Mouse (Mus musculus): ENCODE results near the gene Tmem107. TPM values are rescaled to one million over a fixed set of nuclear protein-coding genes. Genes with fewer than 3 reads are reported as not detected.
A peak's percentile ranks its signal among the peaks of the same experiment; 100 is the strongest.

Tmem107 gene
- polyA plus RNA-seq, 1 experiment from 2014 or later = 14.5 TPM

GRCm38 (mm10) chr11:69107676-69108075, 37.1 kb downstream of the Tmem107 start:
- H3K27ac ChIP-seq (ENCODE audit: low read depth, low read length) = no peak overlapping the region
- H3K27me3 ChIP-seq (replicated peaks; ENCODE audit: control insufficient read depth, insufficient read depth, low read length) = no peaks in the 10 kb centered on the region
- TF ChIP-seq CTCF (IDR thresholded peaks at IDR 0.05; ENCODE audit: low read depth) = no peak
- ATAC-seq = no peak
- 88% methylated on average over 11 of the region's 11 CpGs for WGBS
- peaks cover 69% of the 10 kb centered on the region for H3K36me3 ChIP-seq (ENCODE audit: control insufficient read depth, insufficient read depth)
- no peaks in the 10 kb centered on the region for H3K4me1 ChIP-seq (replicated peaks; ENCODE audit: control insufficient read depth, insufficient read depth, low read length)
- H3K9ac ChIP-seq (ENCODE audit: low read depth, low read length) = no peak overlapping the region
- no peak overlapping the region for H3K4me3 ChIP-seq (ENCODE audit: low read depth, low read length)
- no peak overlapping the region for H3K4me2 ChIP-seq (replicated peaks; ENCODE audit: low read depth)
- no peaks in the 10 kb centered on the region for H3K9me3 ChIP-seq (ENCODE audit: control insufficient read depth)

GRCm38 (mm10) chr11:69108223-69108622, 37.6 kb downstream of the Tmem107 start:
- no peaks in the 10 kb centered on the region for H3K4me1 ChIP-seq (replicated peaks; ENCODE audit: control insufficient read depth, insufficient read depth, low read length)
- H3K9ac ChIP-seq (ENCODE audit: low read depth, low read length) = no peak overlapping the region
- H3K4me2 ChIP-seq (replicated peaks; ENCODE audit: low read depth) = no peak overlapping the region
- no peak overlapping the region for H3K27ac ChIP-seq (ENCODE audit: low read depth, low read length)
- no peak overlapping the region for H3K4me3 ChIP-seq (ENCODE audit: low read depth, low read length)
- H3K9me3 ChIP-seq (ENCODE audit: control insufficient read depth) = no peaks in the 10 kb centered on the region
- TF ChIP-seq CTCF (IDR thresholded peaks at IDR 0.05; ENCODE audit: low read depth) = no peak
- peaks cover 63% of the 10 kb centered on the region for H3K36me3 ChIP-seq (ENCODE audit: control insufficient read depth, insufficient read depth)
- no peaks in the 10 kb centered on the region for H3K27me3 ChIP-seq (replicated peaks; ENCODE audit: control insufficient read depth, insufficient read depth, low read length)
- WGBS = 91% methylated on average over 9 of the region's 9 CpGs
- no peak for ATAC-seq

GRCm38 (mm10) chr11:69109032-69109900, 38.7 kb downstream of the Tmem107 start:
- Histone ChIP-seq H3K27ac (ENCODE audit: low read depth, low read length) (no peak overlapping the region), H3K27me3 (replicated peaks; ENCODE audit: control insufficient read depth, insufficient read depth, low read length) (no peaks in the 10 kb centered on the region), H3K4me1 (replicated peaks; ENCODE audit: control insufficient read depth, insufficient read depth, low read length) (no peaks in the 10 kb centered on the region), H3K9me3 (ENCODE audit: control insufficient read depth) (no peaks in the 10 kb centered on the region), H3K36me3 (ENCODE audit: control insufficient read depth, insufficient read depth) (peaks cover 53% of the 10 kb centered on the region), H3K4me2 (replicated peaks; ENCODE audit: low read depth) (peak overlapping the region; percentile 65; the same call in 1 of the 2 replicates), H3K4me3 (ENCODE audit: low read depth, low read length) (no peak overlapping the region), H3K9ac (ENCODE audit: low read depth, low read length) (no peak overlapping the region)
- TF ChIP-seq CTCF (IDR thresholded peaks at IDR 0.05; ENCODE audit: low read depth) = no peak
- no peak for ATAC-seq
- 80% methylated on average over 13 of the region's 13 CpGs for WGBS

- ATAC-seq = peak; percentile 52
- WGBS = 2% methylated on average over 30 of the region's 30 CpGs
- peaks cover 41% of the 10 kb centered on the region for H3K36me3 ChIP-seq (ENCODE audit: control insufficient read depth, insufficient read depth)
- H3K27ac ChIP-seq (ENCODE audit: low read depth, low read length) = no peak overlapping the region; the same call in 1 of the 2 replicates
- no peaks in the 10 kb centered on the region for H3K27me3 ChIP-seq (replicated peaks; ENCODE audit: control insufficient read depth, insufficient read depth, low read length)
- peak overlapping the region; percentile 65 for H3K4me2 ChIP-seq (replicated peaks; ENCODE audit: low read depth)
- H3K9me3 ChIP-seq (ENCODE audit: control insufficient read depth) = no peaks in the 10 kb centered on the region
- peak overlapping the region; percentile 42 for H3K4me3 ChIP-seq (ENCODE audit: low read depth, low read length)
- H3K9ac ChIP-seq (ENCODE audit: low read depth, low read length) = peak overlapping the region; percentile 44
- no peak for TF ChIP-seq CTCF (IDR thresholded peaks at IDR 0.05; ENCODE audit: low read depth)
- H3K4me1 ChIP-seq (replicated peaks; ENCODE audit: control insufficient read depth, insufficient read depth, low read length) = no peaks in the 10 kb centered on the region
These were observed 39.9 kb downstream of the Tmem107 start for GRCm38 (mm10) chr11:69110319-69111046.

- H3K27ac ChIP-seq (ENCODE audit: low read depth, low read length) = no peak overlapping the region; the same call in 1 of the 2 replicates
- no peaks in the 10 kb centered on the region for H3K9me3 ChIP-seq (ENCODE audit: control insufficient read depth)
- peak overlapping the region; percentile 44; the same call in 1 of the 2 replicates for H3K9ac ChIP-seq (ENCODE audit: low read depth, low read length)
- no peak for ATAC-seq
- H3K4me1 ChIP-seq (replicated peaks; ENCODE audit: control insufficient read depth, insufficient read depth, low read length) = no peaks in the 10 kb centered on the region
- H3K4me3 ChIP-seq (ENCODE audit: low read depth, low read length) = peak overlapping the region; percentile 42
- TF ChIP-seq CTCF (IDR thresholded peaks at IDR 0.05; ENCODE audit: low read depth) = no peak
- H3K27me3 ChIP-seq (replicated peaks; ENCODE audit: control insufficient read depth, insufficient read depth, low read length) = no peaks in the 10 kb centered on the region
- peak overlapping the region; percentile 65 for H3K4me2 ChIP-seq (replicated peaks; ENCODE audit: low read depth)
- 8% methylated on average over 21 of the region's 21 CpGs for WGBS
- H3K36me3 ChIP-seq (ENCODE audit: control insufficient read depth, insufficient read depth) = peaks cover 33% of the 10 kb centered on the region
These were observed 40.6 kb downstream of the Tmem107 start for GRCm38 (mm10) chr11:69111051-69111810.
